Mouse (Mus musculus) heart, postnatal 0 days (tissue): ENCODE measurements around the gene Cdk1. TPM values are rescaled to one million over a fixed set of nuclear protein-coding genes. Genes with fewer than 3 reads are reported as not detected.

ENCODE experiments used
- ATAC-seq: fragments of 200-750 bp; cut with Nextera tagmentation; 2 replicates; pipeline ENCODE4 v1.8.0; 2017; ENCODE audit warnings: low read depth, moderate number of reproducible peaks, moderate library complexity; ENCODE audit not compliant: insufficient read depth
- DNase-seq: peaks from one replicate; pipeline ENCODE4 v3.0.0-alpha.2; 2016; ENCODE audit warnings: low spot score
- H3K27ac ChIP-seq: fragments of 300-500 bp; sonication (generic); 2 replicates; pipeline ENCODE4 v1.5.1; 2014; ENCODE audit warnings: low read depth, mild to moderate bottlenecking
- H3K27me3 ChIP-seq: fragments of 300-500 bp; sonication (generic); 2 replicates; pipeline ENCODE4 v1.6.1; 2014; ENCODE audit warnings: low read length, mixed read lengths; ENCODE audit not compliant: control insufficient read depth, insufficient read depth
- H3K36me3 ChIP-seq: fragments of 300-500 bp; sonication (generic); replicated peaks from 2 replicates; pipeline ENCODE4 v1.6.1; 2014; ENCODE audit warnings: low read length, mixed read lengths; ENCODE audit not compliant: control insufficient read depth, insufficient read depth
- H3K4me1 ChIP-seq: fragments of 300-500 bp; sonication (generic); 2 replicates; pipeline ENCODE4 v1.6.1; 2014; ENCODE audit warnings: antibody characterized with exemption; ENCODE audit not compliant: control insufficient read depth, insufficient read depth
- H3K4me2 ChIP-seq: fragments of 300-500 bp; sonication (generic); 2 replicates; pipeline ENCODE4 v1.6.1; 2014; ENCODE audit warnings: low read depth, mild to moderate bottlenecking, low read length, moderate library complexity
- H3K4me3 ChIP-seq: fragments of 300-500 bp; sonication (generic); 2 replicates; pipeline ENCODE4 v1.5.1; 2014; ENCODE audit warnings: low read depth, low read length
- H3K9ac ChIP-seq: fragments of 300-500 bp; sonication (generic); replicated peaks from 2 replicates; pipeline ENCODE4 v1.6.1; 2014; ENCODE audit warnings: low read depth, low read length, mixed read lengths
- H3K9me3 ChIP-seq: fragments of 300-500 bp; sonication (generic); replicated peaks from 2 replicates; pipeline ENCODE4 v1.6.1; 2016; ENCODE audit warnings: low read length; ENCODE audit not compliant: control insufficient read depth
- CTCF ChIP-seq: IDR thresholded peaks from 2 replicates; pipeline ENCODE4 v1.5.1; 2016; ENCODE audit warnings: antibody characterized with exemption, control low read depth, low read depth
- EP300 ChIP-seq: IDR thresholded peaks from 2 replicates; pipeline ENCODE4 v1.6.1; 2016; ENCODE audit warnings: antibody characterized with exemption, low read depth
- WGBS: fragments of 180-500 bp; shearing (Covaris S2); extraction: QIAGEN DNeasy Blood & Tissue Kit; methylation state at CpG from one replicate; pipeline ENCODE4 v1.1.7; 2014; 5-methylcytosine and 5-hydroxymethylcytosine counted together
- polyA plus RNA-seq: library from polyadenylated mRNA; unstranded; fragments of >200 nt; fragmentation: Nextera tagmentation; extraction: Ambion mirVana; gene quantifications from 2 replicates; pipeline ENCODE4 v1.2.1, GENCODE M21; 2015
- total RNA-seq: library from RNA; depleted of rRNA; stranded (reverse); fragments of >200 nt; gene quantifications from 2 replicates; pipeline ENCODE4 v1.2.3, GENCODE M21; 2014; ENCODE audit warnings: low replicate concordance

Gene Cdk1
- total and polyA plus RNA-seq, 2 experiments from 2014 or later, result 90.6 to 122 TPM

- no peak overlapping the region for H3K9ac ChIP-seq
- H3K4me3 ChIP-seq, result no peak overlapping the region
- no peaks in the 10 kb centered on the region for H3K9me3 ChIP-seq
- ATAC-seq, result no peak
- no peak overlapping the region for H3K4me2 ChIP-seq
- peaks cover 92% of the 10 kb centered on the region for H3K36me3 ChIP-seq
- no peak for DNase-seq
- no peaks in the 10 kb centered on the region for H3K4me1 ChIP-seq
- H3K27me3 ChIP-seq, result no peaks in the 10 kb centered on the region
- no peak overlapping the region for H3K27ac ChIP-seq
- 72% methylated on average over 6 of the region's 6 CpGs for WGBS
- TF ChIP-seq CTCF (no peak), EP300 (no peak)
Measured at GRCm38 (mm10) chr10:69340001-69340400, 12.7 kb downstream of the Cdk1 start.

- Histone ChIP-seq H3K36me3 (peaks cover 63% of the 10 kb centered on the region), H3K4me2 (no peak overlapping the region), H3K4me3 (no peak overlapping the region), H3K9ac (no peak overlapping the region), H3K9me3 (no peaks in the 10 kb centered on the region), H3K27ac (no peak overlapping the region), H3K27me3 (no peaks in the 10 kb centered on the region), H3K4me1 (no peaks in the 10 kb centered on the region)
- DNase-seq (no peak), ATAC-seq (no peak)
- TF ChIP-seq CTCF (no peak), EP300 (no peak)
- 85% methylated on average over 11 of the region's 11 CpGs for WGBS
Measured at GRCm38 (mm10) chr10:69336219-69336618, 16.5 kb downstream of the Cdk1 start.

GRCm38 (mm10) chr10:69335611-69336010 is 17.1 kb downstream of the Cdk1 start:
- Histone ChIP-seq H3K36me3 (peaks cover 58% of the 10 kb centered on the region), H3K4me3 (no peak overlapping the region), H3K9me3 (no peaks in the 10 kb centered on the region), H3K9ac (no peak overlapping the region), H3K4me2 (no peak overlapping the region), H3K27me3 (no peaks in the 10 kb centered on the region), H3K4me1 (no peaks in the 10 kb centered on the region), H3K27ac (no peak overlapping the region)
- TF ChIP-seq CTCF (no peak), EP300 (no peak)
- ATAC-seq, result no peak
- no peak for DNase-seq
- 79% methylated on average over 4 of the region's 4 CpGs for WGBS

GRCm38 (mm10) chr10:69335195-69335536 is 17.6 kb downstream of the Cdk1 start:
- 71% methylated on average over 7 of the region's 7 CpGs for WGBS
- Histone ChIP-seq H3K4me3 (no peak overlapping the region), H3K9ac (no peak overlapping the region), H3K27ac (0 out of 2 replicates have a peak overlapping the region, but pooled peaks have one; percentile 2), H3K4me2 (no peak overlapping the region), H3K4me1 (no peaks in the 10 kb centered on the region), H3K9me3 (no peaks in the 10 kb centered on the region), H3K36me3 (peaks cover 53% of the 10 kb centered on the region), H3K27me3 (no peaks in the 10 kb centered on the region)
- DNase-seq (no peak), ATAC-seq (no peak)
- no peak for TF ChIP-seq CTCF
- TF ChIP-seq EP300, result no peak

- DNase-seq, result no peak
- TF ChIP-seq CTCF, result no peak
- no peak overlapping the region for H3K4me3 ChIP-seq
- no peak overlapping the region for H3K27ac ChIP-seq
- no peak for ATAC-seq
- peaks cover 47% of the 10 kb centered on the region for H3K36me3 ChIP-seq
- no peak overlapping the region for H3K4me2 ChIP-seq
- 73% methylated on average over 16 of the region's 16 CpGs for WGBS
- no peaks in the 10 kb centered on the region for H3K27me3 ChIP-seq
- H3K9ac ChIP-seq, result no peak overlapping the region
- H3K4me1 ChIP-seq, result no peaks in the 10 kb centered on the region
- H3K9me3 ChIP-seq, result no peaks in the 10 kb centered on the region
Measured at GRCm38 (mm10) chr10:69334271-69335194, 18.2 kb downstream of the Cdk1 start.

- H3K4me3 ChIP-seq, result no peak overlapping the region
- ATAC-seq (no peak), DNase-seq (no peak)
- H3K36me3 ChIP-seq, result peaks cover 37% of the 10 kb centered on the region
- H3K9ac ChIP-seq, result no peak overlapping the region
- no peaks in the 10 kb centered on the region for H3K4me1 ChIP-seq
- H3K27me3 ChIP-seq, result no peaks in the 10 kb centered on the region
- 89% methylated on average over 11 of the region's 11 CpGs for WGBS
- no peaks in the 10 kb centered on the region for H3K9me3 ChIP-seq
- no peak overlapping the region for H3K4me2 ChIP-seq
- TF ChIP-seq EP300 (no peak), CTCF (no peak)
- no peak overlapping the region for H3K27ac ChIP-seq
Measured at GRCm38 (mm10) chr10:69333212-69333611, 19.5 kb downstream of the Cdk1 start.
